Mouse (Mus musculus): ENCODE data around the gene Mogat1.

DNA sequence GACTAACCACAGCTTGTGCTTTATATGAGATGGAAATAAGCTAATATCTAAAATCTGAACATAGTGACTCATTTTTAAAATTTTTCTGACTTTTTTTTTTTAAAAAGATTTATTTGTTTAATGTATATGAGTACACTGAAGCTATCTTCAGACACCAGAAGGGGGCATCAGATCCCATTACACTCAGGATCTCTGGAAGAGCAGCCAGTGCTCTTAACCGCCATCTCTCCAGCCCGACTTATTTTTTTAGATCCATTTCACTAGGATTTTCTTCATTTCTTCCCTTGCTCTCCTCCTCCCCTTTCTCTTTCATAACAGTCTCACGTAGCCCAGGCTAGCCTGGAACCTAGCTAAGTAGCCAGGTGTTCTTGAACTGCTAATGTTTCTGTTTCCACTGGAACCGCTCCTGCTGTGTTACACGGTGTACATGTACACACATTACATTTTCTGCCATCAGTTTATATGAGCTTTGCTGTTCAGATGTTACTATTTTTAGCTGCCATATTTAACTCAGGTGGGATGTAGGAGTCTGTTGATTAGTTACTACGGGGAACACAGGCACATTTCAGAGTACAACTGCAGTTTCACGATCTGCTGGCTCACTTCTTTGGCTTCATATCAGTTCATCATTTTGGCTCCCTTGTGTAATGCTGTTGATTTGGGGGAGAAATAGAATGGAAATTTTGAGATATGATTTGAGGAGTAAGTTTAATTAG is 19.9 kb downstream of the Mogat1 start:
- no peak for TF ChIP-seq CTCF (IDR thresholded peaks at IDR 0.05)
- no peak for TF ChIP-seq EP300 (IDR thresholded peaks at IDR 0.05)

Data from lung, postnatal 0 days (tissue).